Mouse (Mus musculus) c-Kit-positive CD71-positive TER-119-positive erythroid progenitor cells, embryonic 14.5 days (primary cell): ENCODE data around the gene Upk1a.

Source experiments
- DNase-seq: peaks from one replicate; pipeline ENCODE4 v3.0.0-alpha.2; 2013; ENCODE audit warnings: low spot score

Gene Upk1a

GRCm38 (mm10) chr7:30612654-30613402 lies at the start of gene Upk1a:
TSS of gene Upk1a (minus strand) at chr7:30612847.
- no peak for DNase-seq

- peak; percentile 99 for DNase-seq
These were observed 37.2 kb upstream of the Upk1a start, which contains the start of gene Rbm42 for GRCm38 (mm10) chr7:30649591-30650540. TSS of gene Rbm42 (minus strand) at chr7:30650317.

GRCm38 (mm10) chr7:30639083-30639482 lies 26.4 kb upstream of the Upk1a start:
- no peak for DNase-seq

GRCm38 (mm10) chr7:30636395-30636794 lies 23.7 kb upstream of the Upk1a start:
- no peak for DNase-seq

GRCm38 (mm10) chr7:30635752-30636151 lies 23.1 kb upstream of the Upk1a start, which contains the start of gene Etv2:
TSS of gene Etv2 (minus strand) at chr7:30635852.
- DNase-seq, result no peak

- peak; percentile 36 for DNase-seq
These were observed 22.0 kb upstream of the Upk1a start for GRCm38 (mm10) chr7:30634621-30635020.

- DNase-seq, result no peak
These were observed 21.2 kb upstream of the Upk1a start for GRCm38 (mm10) chr7:30633762-30634412.

GRCm38 (mm10) chr7:30629013-30629412 lies 16.4 kb upstream of the Upk1a start:
- DNase-seq, result no peak

GRCm38 (mm10) chr7:30626647-30627046 lies 14.0 kb upstream of the Upk1a start:
- no peak for DNase-seq

GRCm38 (mm10) chr7:30625530-30626384 lies 13.1 kb upstream of the Upk1a start, which contains the start of gene Cox6b1:
TSS of gene Cox6b1 (minus strand) at chr7:30626151.
- DNase-seq, result peak; percentile 88

- peak; percentile 40 for DNase-seq
These were observed 6.6 kb upstream of the Upk1a start for GRCm38 (mm10) chr7:30619202-30619601.

GRCm38 (mm10) chr7:30618658-30619057 lies 6.0 kb upstream of the Upk1a start:
- no peak for DNase-seq

GRCm38 (mm10) chr7:30615049-30615760 lies 2.6 kb upstream of the Upk1a start:
- no peak for DNase-seq

- DNase-seq, result no peak
These were observed 1.8 kb upstream of the Upk1a start for GRCm38 (mm10) chr7:30614454-30614853.

- peak; percentile 68 for DNase-seq
These were observed 974 bp upstream of the Upk1a start for GRCm38 (mm10) chr7:30613529-30614112.

GRCm38 (mm10) chr7:30610043-30610442 lies 2.6 kb downstream of the Upk1a start:
- no peak for DNase-seq

GRCm38 (mm10) chr7:30608476-30608875 lies 4.2 kb downstream of the Upk1a start:
- DNase-seq, result no peak

GRCm38 (mm10) chr7:30607706-30608309 lies 4.8 kb downstream of the Upk1a start:
- peak; percentile 42 for DNase-seq

GRCm38 (mm10) chr7:30604944-30605343 lies 7.7 kb downstream of the Upk1a start:
- DNase-seq, result no peak

GRCm38 (mm10) chr7:30604424-30604823 lies 8.2 kb downstream of the Upk1a start:
- no peak for DNase-seq
